Mouse (Mus musculus): ENCODE measurements around the gene Ddo.

Gene Ddo

DNA sequence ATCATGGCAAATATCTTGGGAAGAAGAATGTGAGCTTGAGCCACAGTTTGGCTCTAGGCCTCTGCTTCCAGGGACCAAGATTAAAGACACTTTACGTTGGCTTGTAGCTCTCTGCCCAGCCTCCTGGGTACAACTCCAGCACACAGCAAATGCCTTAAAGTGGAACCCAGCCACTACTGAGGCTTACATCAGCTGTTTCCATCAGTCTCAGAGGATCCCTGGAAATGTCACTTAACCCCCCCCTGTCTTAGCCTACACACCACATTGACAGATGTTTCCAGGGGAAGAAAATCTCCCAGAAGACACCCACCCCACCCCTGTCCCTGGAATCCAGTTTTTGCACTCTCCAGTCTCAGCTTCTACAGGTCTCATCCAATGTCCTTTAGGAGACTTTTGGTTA, 37.1 kb downstream of the Ddo start:
- no peak for DNase-seq

- DNase-seq = no peak
Observed at GRCm38 (mm10) chr10:40668640-40669039, 38.8 kb downstream of the Ddo start.

GRCm38 (mm10) chr10:40672587-40673296, 42.9 kb downstream of the Ddo start:
- DNase-seq = peak; percentile 29

DNA sequence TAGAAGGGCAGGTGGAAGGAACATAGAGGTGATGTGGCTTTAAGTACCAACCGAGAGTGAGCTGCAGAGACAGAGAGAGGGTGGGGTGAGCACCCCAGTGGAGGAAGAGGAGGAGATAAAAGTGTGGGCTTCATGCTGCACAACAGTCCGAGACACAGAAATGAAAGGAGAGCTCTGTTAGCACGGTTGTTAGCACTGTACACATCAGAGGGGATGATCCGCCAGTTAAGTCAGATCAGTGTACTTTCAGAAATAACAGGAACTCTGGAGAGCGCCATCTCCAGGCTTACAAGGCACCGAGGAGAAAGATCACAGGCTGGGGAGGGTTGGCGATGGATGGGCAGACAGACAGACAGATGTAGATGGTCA, 43.5 kb downstream of the Ddo start:
- no peak for DNase-seq

- peak; percentile 50 for DNase-seq
Observed at GRCm38 (mm10) chr10:40674151-40674550, 44.3 kb downstream of the Ddo start.

GRCm38 (mm10) chr10:40675921-40676320, 46.1 kb downstream of the Ddo start:
- no peak for DNase-seq

DNA sequence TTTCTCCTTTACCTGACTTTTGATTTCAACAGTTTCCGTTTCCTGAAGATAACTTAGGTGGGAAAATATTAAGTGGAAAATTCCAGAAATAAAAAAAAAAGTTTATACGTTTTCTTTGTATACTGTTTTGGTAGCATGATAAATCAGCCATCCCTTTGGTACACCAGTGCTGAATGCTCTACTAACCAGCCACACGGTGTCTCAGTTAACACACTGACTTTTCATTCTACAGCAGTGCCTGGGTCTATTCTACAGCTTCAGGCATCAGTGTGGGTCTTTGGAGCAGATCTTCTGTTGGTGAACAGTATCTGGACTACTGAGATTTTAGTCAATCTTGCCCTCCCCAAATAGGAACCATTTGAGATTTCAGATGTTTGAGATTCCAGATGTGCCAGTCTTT, 48.7 kb downstream of the Ddo start:
- no peak for DNase-seq

DNA sequence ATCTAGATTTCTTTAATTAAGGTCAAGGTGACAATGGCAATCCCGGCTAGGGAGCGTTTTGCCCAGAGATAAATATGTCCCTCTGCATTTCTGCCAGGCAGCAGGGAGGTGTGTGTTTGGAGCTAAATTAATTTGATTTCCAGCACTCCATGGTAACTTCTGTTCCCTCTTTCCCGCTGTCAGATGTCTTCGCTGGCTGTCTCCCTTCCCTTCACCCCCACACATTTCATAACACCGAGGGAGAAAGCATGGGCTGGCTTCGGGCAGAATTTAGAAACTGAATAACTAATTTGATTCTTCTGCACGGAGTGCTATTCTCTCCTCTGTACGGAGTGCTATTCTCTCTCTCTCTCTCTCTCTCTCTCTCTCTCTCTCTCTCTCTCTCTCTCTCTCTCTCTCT, 52.7 kb downstream of the Ddo start:
- DNase-seq = no peak

DNA sequence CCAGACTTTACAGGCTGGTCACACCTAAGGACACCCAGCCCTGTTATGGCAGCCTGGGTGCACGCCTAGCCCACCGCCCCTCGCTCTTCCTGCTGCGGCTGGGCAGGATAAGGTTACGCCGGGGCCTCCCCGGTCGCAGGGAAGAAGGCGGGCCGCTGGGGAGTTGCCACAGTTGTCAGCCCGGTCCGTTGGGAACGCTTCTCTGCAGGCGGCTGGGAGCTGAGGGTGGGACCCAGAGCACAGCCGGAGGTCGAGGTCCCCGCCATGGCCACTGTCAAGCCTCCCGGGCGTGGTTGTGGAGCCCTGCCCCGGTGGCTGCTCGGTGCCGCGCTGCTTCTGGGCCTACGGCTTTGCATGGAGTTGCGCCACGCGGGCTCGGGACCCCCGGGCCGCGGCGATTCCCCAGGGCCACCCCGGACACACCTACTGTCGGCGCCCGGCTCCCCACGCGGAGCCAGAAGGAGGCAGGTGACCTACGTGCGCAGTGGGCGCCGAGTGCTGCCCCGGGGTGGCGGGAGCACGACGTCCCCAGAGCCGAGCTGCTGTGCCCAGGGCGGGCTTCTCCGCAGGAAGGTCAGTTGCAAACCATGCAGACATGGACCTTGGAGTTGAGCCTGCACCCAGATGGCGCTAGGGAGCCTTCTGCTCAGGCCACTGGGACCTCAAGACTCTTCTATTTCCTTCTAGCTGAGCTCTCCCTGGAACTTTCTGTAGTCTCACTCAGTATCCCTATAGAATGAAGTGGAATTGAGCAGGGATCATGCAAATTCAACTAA, 53.5 kb downstream of the Ddo start, which contains the start of gene Mettl24:
Gene Mettl24 (plus strand): TSS at position 191 of the 776 bp plus-strand sequence.
- DNase-seq = peak; percentile 86

- no peak for DNase-seq
Observed at GRCm38 (mm10) chr10:40683868-40684253, 54.0 kb downstream of the Ddo start.

DNA sequence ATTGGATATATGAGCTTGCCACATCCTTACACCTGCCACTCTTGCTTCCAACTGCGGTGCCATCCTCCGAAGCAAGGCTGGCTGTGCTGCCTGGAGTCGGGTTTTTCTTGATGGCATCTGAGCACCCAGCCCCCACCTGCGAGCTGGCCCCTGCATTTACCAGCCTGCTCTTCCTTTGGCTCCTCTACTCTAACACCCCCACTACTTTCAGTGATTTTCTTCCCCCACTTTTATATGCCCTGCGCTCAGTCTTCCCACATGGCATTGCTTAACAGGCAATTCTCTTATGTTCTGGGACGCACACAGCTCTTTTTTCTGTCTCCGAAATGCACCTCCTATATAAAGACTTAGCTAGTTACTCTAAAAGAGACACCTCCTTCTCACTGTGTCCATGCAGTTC, 54.5 kb downstream of the Ddo start:
- no peak for DNase-seq

GRCm38 (mm10) chr10:40685641-40686040, 55.8 kb downstream of the Ddo start:
- peak; percentile 16 for DNase-seq

GRCm38 (mm10) chr10:40686976-40687375, 57.2 kb downstream of the Ddo start:
- DNase-seq = no peak

- DNase-seq = no peak
Observed at GRCm38 (mm10) chr10:40687407-40687806, 57.6 kb downstream of the Ddo start.

DNA sequence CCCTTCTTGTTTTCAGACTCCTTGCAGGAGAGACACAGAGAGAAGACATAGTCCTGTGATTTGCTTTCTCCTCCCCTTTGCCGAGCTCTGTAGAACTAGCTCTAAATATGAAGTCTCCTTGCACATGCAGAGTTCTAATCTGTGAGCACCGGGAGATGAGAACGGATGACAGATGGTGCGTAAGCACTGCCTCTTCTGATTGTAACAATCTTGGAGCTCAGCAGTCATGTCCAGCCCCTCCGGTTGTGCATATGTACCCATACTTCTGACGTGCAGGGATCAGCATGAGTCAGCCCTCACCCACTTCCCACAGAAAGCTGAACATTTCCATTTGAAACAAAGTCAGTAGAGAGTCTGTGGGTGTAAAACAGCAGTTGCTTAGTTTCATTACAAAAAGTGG, 58.5 kb downstream of the Ddo start:
- DNase-seq = no peak

- no peak for DNase-seq
Observed at GRCm38 (mm10) chr10:40688873-40689272, 59.1 kb downstream of the Ddo start.

GRCm38 (mm10) chr10:40698652-40699051, 68.8 kb downstream of the Ddo start:
- DNase-seq = no peak

GRCm38 (mm10) chr10:40711127-40711526, 81.3 kb downstream of the Ddo start:
- no peak for DNase-seq

DNA sequence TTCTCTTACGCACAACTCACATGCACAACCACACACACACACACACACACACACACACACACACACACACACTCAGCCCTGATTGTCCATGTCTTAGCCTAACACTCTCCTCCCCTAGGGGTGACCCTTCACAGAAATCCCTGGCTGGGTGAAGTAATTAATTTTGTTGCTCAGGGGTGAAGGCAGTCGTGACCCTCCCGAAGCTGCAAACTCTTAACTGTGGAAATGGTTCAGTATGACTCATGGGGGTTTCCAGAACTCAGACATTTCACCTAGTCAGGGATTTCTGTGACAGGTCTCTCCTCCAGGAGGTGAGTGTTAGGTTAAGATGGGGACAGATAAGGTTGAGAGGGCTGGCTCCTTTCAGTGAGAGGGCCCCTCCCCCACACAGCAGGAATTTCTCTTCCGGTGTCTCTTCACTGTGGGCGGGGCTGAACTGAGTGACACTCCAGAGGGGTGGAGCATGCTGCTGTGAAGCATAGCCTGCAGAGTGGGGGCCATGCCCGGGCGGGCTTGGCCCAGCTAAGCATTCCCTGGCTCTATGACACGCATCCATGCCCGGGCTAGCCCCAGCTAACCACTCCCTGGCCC, 83.3 kb downstream of the Ddo start:
- DNase-seq = peak; percentile 79

GRCm38 (mm10) chr10:40713829-40714228, 84.0 kb downstream of the Ddo start:
- no peak for DNase-seq

DNA sequence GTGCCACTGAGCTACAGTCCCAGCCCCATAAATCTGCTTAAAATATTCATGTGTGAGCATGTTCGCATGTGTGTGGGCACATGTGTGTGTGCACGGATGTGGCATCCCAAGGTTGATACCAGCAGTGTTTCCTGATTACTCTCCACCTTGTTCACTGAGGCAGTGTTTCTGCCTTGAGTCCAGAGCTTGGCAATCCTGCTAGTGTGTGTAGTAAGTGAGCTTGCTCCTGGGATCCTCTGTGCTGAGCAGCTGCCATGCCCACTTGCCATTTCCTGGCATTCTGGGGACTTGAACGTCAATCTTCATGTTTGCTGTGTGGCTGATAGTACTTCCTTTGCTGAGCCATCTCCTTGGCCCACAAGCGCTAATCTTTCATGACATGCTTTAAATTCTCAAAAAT, 85.3 kb downstream of the Ddo start:
- no peak for DNase-seq

DNA sequence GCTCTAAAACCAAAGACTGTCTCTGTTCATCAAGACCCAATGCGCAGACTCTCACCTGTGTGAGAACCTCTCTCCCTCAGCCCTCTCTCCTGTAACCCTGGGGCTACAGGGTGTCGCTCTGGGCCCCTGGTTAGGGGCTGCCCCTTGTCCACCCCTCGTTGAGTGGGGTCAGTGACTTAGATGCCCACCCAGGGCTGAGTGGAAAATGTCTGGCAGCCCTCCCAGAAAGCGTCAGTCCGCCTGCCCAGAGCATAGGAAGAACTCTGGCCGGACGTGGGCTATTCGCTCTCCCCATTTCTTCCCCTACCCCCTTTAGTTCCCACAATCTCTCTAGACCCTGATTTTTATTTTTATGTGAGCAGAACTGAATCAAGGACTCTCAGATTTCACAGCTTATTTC, 86.5 kb downstream of the Ddo start:
- no peak for DNase-seq

DNA sequence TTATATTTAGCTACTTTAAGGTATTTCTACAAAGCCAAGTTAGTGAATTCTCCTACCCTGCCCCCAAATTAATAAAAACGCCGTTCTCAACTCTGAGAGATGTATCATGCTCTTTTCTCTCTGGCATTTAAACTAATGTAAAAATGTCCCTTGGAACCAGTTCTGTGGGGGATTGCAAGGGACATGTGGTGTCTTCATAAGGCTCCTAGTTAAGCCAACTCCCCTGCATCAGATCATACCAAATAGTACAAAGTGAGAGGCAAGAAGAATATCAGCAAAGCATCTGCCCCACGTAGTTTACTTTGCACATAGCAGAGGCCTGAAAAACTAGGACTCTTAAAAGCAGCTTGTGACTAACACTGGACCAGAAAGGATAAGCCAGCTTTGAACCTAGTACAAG, 86.9 kb downstream of the Ddo start:
- DNase-seq = no peak

- DNase-seq = no peak
Observed at GRCm38 (mm10) chr10:40718362-40718761, 88.6 kb downstream of the Ddo start.
